Comparison of ENCODE assay signal across 8 mouse cellular contexts in the genomic region with DNA sequence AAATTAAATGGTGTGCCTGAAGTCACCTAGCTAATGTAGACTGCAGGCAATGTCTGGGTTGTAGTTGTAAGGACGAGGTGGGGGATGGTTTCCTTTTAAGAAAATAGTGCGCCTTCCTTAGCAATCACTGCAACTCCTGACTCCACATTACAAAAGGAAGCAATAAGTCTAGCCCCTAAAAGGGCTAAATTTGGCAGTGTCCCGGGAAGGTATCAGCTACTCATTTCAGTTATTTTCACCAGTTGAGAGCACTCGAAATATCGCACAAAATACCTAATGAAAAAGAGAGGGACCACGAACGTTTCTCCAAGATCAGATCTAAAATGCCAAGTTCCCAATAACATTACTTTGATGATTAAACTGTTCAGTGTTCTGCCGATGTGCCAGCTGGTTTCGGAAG. TPM values are rescaled to one million over a fixed set of nuclear protein-coding genes. Genes with fewer than 3 reads are reported as not detected.
DNase-seq lines count a peak whose midpoint lies in the region; ATAC-seq lines count a peak whose summit lies in the region.

No protein-coding gene starts in this region.

- H3K4me2 ChIP-seq in heart, embryonic 11.5 days: peak overlapping the region; percentile 79
- no peak overlapping the region; the same call in 1 of the 2 replicates for H3K4me2 ChIP-seq in midbrain, embryonic 15.5 days
- H3K4me2 ChIP-seq in intestine, embryonic 16.5 days (ENCODE audit: low read depth, low read length): peak overlapping the region; percentile 94
- peak overlapping the region; percentile 72 for H3K4me2 ChIP-seq in neural tube, embryonic 15.5 days

- peaks cover 9% of the 10 kb centered on the region; the same call in 1 of the 2 replicates for H3K27me3 ChIP-seq in heart, embryonic 11.5 days (ENCODE audit: control insufficient read depth, insufficient read depth, low read length)
- peaks cover 83% of the 10 kb centered on the region for H3K27me3 ChIP-seq in midbrain, embryonic 10.5 days (ENCODE audit: low read depth, poor library complexity, severe bottlenecking)
- H3K27me3 ChIP-seq in midbrain, embryonic 15.5 days (replicated peaks): peaks cover 33% of the 10 kb centered on the region
- H3K27me3 ChIP-seq in intestine, embryonic 16.5 days (replicated peaks; ENCODE audit: control insufficient read depth, insufficient read depth, low read length): peaks cover 4% of the 10 kb centered on the region; the same call in 1 of the 2 replicates
- H3K27me3 ChIP-seq in neural tube, embryonic 15.5 days (replicated peaks): peaks cover 39% of the 10 kb centered on the region

- no peak overlapping the region; the same call in 1 of the 2 replicates for H3K9ac ChIP-seq in heart, embryonic 11.5 days (ENCODE audit: low read depth, low read length)
- no peak overlapping the region for H3K9ac ChIP-seq in midbrain, embryonic 15.5 days
- peak overlapping the region; percentile 87 for H3K9ac ChIP-seq in intestine, embryonic 16.5 days (ENCODE audit: low read depth, low read length)
- H3K9ac ChIP-seq in neural tube, embryonic 15.5 days (replicated peaks): no peak overlapping the region

- ATAC-seq in heart, embryonic 11.5 days (replicated peaks; ENCODE audit: insufficient number of reproducible peaks, low FRiP score, low TSS enrichment): no peak
- ATAC-seq in midbrain, embryonic 15.5 days (replicated peaks): no peak
- ATAC-seq in intestine, embryonic 16.5 days: no peak
- ATAC-seq in neural tube, embryonic 15.5 days (ENCODE audit: low FRiP score): 0 out of 2 replicates have a peak, but pooled peaks have one; percentile 4
- ATAC-seq in granulocyte monocyte progenitor cell, adult 5-6 weeks (replicated peaks; ENCODE audit: poor library complexity, severe bottlenecking): no peak

- peaks cover 8% of the 10 kb centered on the region; the same call in 1 of the 2 replicates for H3K4me1 ChIP-seq in heart, embryonic 11.5 days (ENCODE audit: control insufficient read depth, insufficient read depth, low read length)
- peaks cover 23% of the 10 kb centered on the region for H3K4me1 ChIP-seq in midbrain, embryonic 10.5 days
- H3K4me1 ChIP-seq in midbrain, embryonic 15.5 days: peaks cover 15% of the 10 kb centered on the region
- peaks cover 14% of the 10 kb centered on the region for H3K4me1 ChIP-seq in intestine, embryonic 16.5 days (ENCODE audit: control insufficient read depth, insufficient read depth, low read length)
- peaks cover 18% of the 10 kb centered on the region for H3K4me1 ChIP-seq in neural tube, embryonic 15.5 days

- H3K9me3 ChIP-seq in heart, embryonic 11.5 days (replicated peaks; ENCODE audit: control insufficient read depth, low read length): no peaks in the 10 kb centered on the region
- no peaks in the 10 kb centered on the region for H3K9me3 ChIP-seq in midbrain, embryonic 10.5 days (replicated peaks)
- H3K9me3 ChIP-seq in midbrain, embryonic 15.5 days: no peaks in the 10 kb centered on the region
- no peaks in the 10 kb centered on the region for H3K9me3 ChIP-seq in intestine, embryonic 16.5 days (ENCODE audit: control insufficient read depth, low read length)
- no peaks in the 10 kb centered on the region for H3K9me3 ChIP-seq in neural tube, embryonic 15.5 days (replicated peaks)

- H3K36me3 ChIP-seq in heart, embryonic 11.5 days (ENCODE audit: control insufficient read depth, insufficient read depth, low read length): no peaks in the 10 kb centered on the region
- H3K36me3 ChIP-seq in midbrain, embryonic 10.5 days: no peaks in the 10 kb centered on the region
- no peaks in the 10 kb centered on the region for H3K36me3 ChIP-seq in midbrain, embryonic 15.5 days (replicated peaks)
- H3K36me3 ChIP-seq in intestine, embryonic 16.5 days (ENCODE audit: control insufficient read depth, insufficient read depth, low read length): no peaks in the 10 kb centered on the region
- no peaks in the 10 kb centered on the region for H3K36me3 ChIP-seq in neural tube, embryonic 15.5 days

- intact Hi-C loops in heart, postnatal 36 days (cut with DNase I): loop anchor here (2.0 to 5.0 kb wide), 2 partner anchors 29 to 41 kb away; a partner anchor contains a TSS

- WGBS in heart, embryonic 11.5 days (ENCODE audit: insufficient replicate concordance): 46% methylated on average over 9 of the region's 9 CpGs
- WGBS in midbrain, embryonic 10.5 days: 43% methylated on average over 9 of the region's 9 CpGs
- 53% methylated on average over 9 of the region's 9 CpGs for WGBS in midbrain, embryonic 15.5 days
- WGBS in intestine, embryonic 16.5 days: 64% methylated on average over 9 of the region's 9 CpGs
- 41% methylated on average over 9 of the region's 9 CpGs for WGBS in neural tube, embryonic 15.5 days

- peak overlapping the region; percentile 47 for H3K4me3 ChIP-seq in heart, embryonic 11.5 days (ENCODE audit: low read depth, low read length)
- H3K4me3 ChIP-seq in midbrain, embryonic 10.5 days: peak overlapping the region; percentile 55
- H3K4me3 ChIP-seq in midbrain, embryonic 15.5 days: no peak overlapping the region
- peak overlapping the region; percentile 60 for H3K4me3 ChIP-seq in intestine, embryonic 16.5 days (ENCODE audit: low read length)
- peak overlapping the region; percentile 39 for H3K4me3 ChIP-seq in neural tube, embryonic 15.5 days (replicated peaks)

- DNase-seq in heart, postnatal 36 days: no peak
- DNase-seq in midbrain, embryonic 10.5 days (ENCODE audit: low spot score): no peak
- DNase-seq in cerebellum, adult 11 months: no peak

- no peak overlapping the region for H3K27ac ChIP-seq in heart, embryonic 11.5 days (ENCODE audit: low read depth, low read length)
- H3K27ac ChIP-seq in midbrain, embryonic 10.5 days (replicated peaks): no peak overlapping the region
- no peak overlapping the region for H3K27ac ChIP-seq in midbrain, embryonic 15.5 days
- H3K27ac ChIP-seq in intestine, embryonic 16.5 days (ENCODE audit: low read length): no peak overlapping the region; the same call in 1 of the 2 replicates
- H3K27ac ChIP-seq in neural tube, embryonic 15.5 days (replicated peaks): no peak overlapping the region

RNA-seq across cellular contexts. Expression of a gene that starts 28.6 kb away (rescaled TPM):
- polyA plus RNA-seq in heart, embryonic 11.5 days (2014; fragmentation: Nextera tagmentation; extraction: Ambion mirVana): 65.1 and 69.8 TPM in 2 replicates
- total RNA-seq in heart, postnatal 36 days (2021): 10 to 100 TPM; 86.8 to 93.7 TPM
- polyA plus RNA-seq in midbrain, embryonic 10.5 days (2016; fragmentation: Nextera tagmentation; extraction: Ambion mirVana): 42.3 and 48.6 TPM in 2 replicates
- 71.5 and 73.0 TPM in 2 replicates for polyA plus RNA-seq in midbrain, embryonic 15.5 days (2015; fragmentation: Nextera tagmentation; extraction: Ambion mirVana)
- polyA plus RNA-seq in intestine, embryonic 16.5 days (2015; fragmentation: Nextera tagmentation; extraction: Ambion mirVana): 66.7 and 67.9 TPM in 2 replicates
- polyA plus RNA-seq in neural tube, embryonic 15.5 days (2015; fragmentation: Nextera tagmentation; extraction: Ambion mirVana): 85.2 and 95.6 TPM in 2 replicates
- total RNA-seq in granulocyte monocyte progenitor cell, adult 5-6 weeks (2014; fragmentation: Nextera tagmentation): 46.7 and 47.4 TPM in 2 replicates
- 52.4 and 57.7 TPM in 2 replicates for total RNA-seq in granulocyte monocyte progenitor cell, adult 5-6 weeks (2017)
